Mouse (Mus musculus): ENCODE measurements around the gene Trpv5. TPM values are rescaled to one million over a fixed set of nuclear protein-coding genes. Genes with fewer than 3 reads are reported as not detected.

The Trpv5 gene
- total RNA-seq, 2 experiments from 2014 or later, result not detected

Other genes with a start within 250 kb of the Trpv5 start
- not detected for gene Gm10334, start 234.6 kb downstream of the Trpv5 start, total RNA-seq (2021)
- gene Prss1, start 221.8 kb downstream of the Trpv5 start, total RNA-seq (2021), result not detected
- not detected for gene Prss2, start 159.0 kb downstream of the Trpv5 start, total RNA-seq (2021)
- 1 to 10 TPM; 5.1 to 5.8 TPM for gene Ephb6, start 75.3 kb downstream of the Trpv5 start, total RNA-seq (2021)
- not detected for gene Trpv6, start 44.4 kb downstream of the Trpv5 start, total RNA-seq (2021)
- not detected for gene Llcfc1, start 3.7 kb upstream of the Trpv5 start, total RNA-seq (2021)
- 1 to 10 TPM in 1 of 2 experiments, under 1 TPM in 1; 0.78 to 1.4 TPM for gene Kel, start 23.6 kb upstream of the Trpv5 start, total RNA-seq (2021)
- gene Olfr459, start 94.4 kb upstream of the Trpv5 start, total RNA-seq (2021), result not detected
- not detected for gene Pip, start 166.8 kb upstream of the Trpv5 start, total RNA-seq (2021)
- gene Sval2, start 172.2 kb upstream of the Trpv5 start, total RNA-seq (2021), result not detected

Measured in gastrocnemius, postnatal 4 days (tissue).